Mouse (Mus musculus) cortical plate, adult 2 months (tissue): ENCODE measurements around the gene H2-Ab1. TPM values are rescaled to one million over a fixed set of nuclear protein-coding genes. Genes with fewer than 3 reads are reported as not detected.
A peak's percentile ranks its signal among the peaks of the same experiment; 100 is the strongest.
"Not testable (repeated sequence)": the region's sequence is repeated elsewhere in the genome, so short reads cannot be mapped to it uniquely, and the experiment has no call there.

ENCODE experiments used
- H3K27ac ChIP-seq: fragments of 200-500 bp; 2 replicates; pipeline ENCODE4 v1.5.1; 2012; ENCODE audit warnings: low read length, control low read depth, inconsistent platforms; ENCODE audit not compliant: insufficient read depth
- H3K4me1 ChIP-seq: fragments of 200-500 bp; 2 replicates; pipeline ENCODE4 v1.6.1; 2011; ENCODE audit warnings: low read length; ENCODE audit not compliant: control insufficient read depth, insufficient read depth
- H3K4me3 ChIP-seq: fragments of 200-500 bp; 2 replicates; pipeline ENCODE4 v1.5.1; 2011; ENCODE audit warnings: mild to moderate bottlenecking, low read length, control low read depth; ENCODE audit not compliant: insufficient read depth
- CTCF ChIP-seq: fragments of 200-500 bp; IDR thresholded peaks from 2 replicates; pipeline ENCODE4 v1.5.1; 2011; ENCODE audit warnings: mild to moderate bottlenecking, control low read depth, low read length; ENCODE audit not compliant: insufficient read depth; ENCODE audit errors: extremely low read depth
- POLR2A ChIP-seq: fragments of 200-500 bp; IDR thresholded peaks from 2 replicates; pipeline ENCODE4 v1.6.1; 2011; ENCODE audit warnings: mild to moderate bottlenecking, low read length, control low read depth; ENCODE audit not compliant: insufficient read depth; ENCODE audit errors: extremely low read depth
- polyA plus RNA-seq: library from polyadenylated mRNA; depleted of rRNA; stranded (reverse); fragments of >200 nt; gene quantifications from 2 replicates; pipeline ENCODE4 v1.2.3, GENCODE M21; 2012

H2-Ab1 gene
- polyA plus RNA-seq, 1 experiment = 3.6 TPM

GRCm38 (mm10) chr17:34217986-34218385 lies 39.5 kb upstream of the H2-Ab1 start:
- TF ChIP-seq CTCF (no peak), POLR2A (no peak)
- Histone ChIP-seq H3K4me1 (no peaks in the 10 kb centered on the region), H3K27ac (no peak overlapping the region), H3K4me3 (no peak overlapping the region)

- Histone ChIP-seq H3K27ac (no peak overlapping the region), H3K4me1 (no peaks in the 10 kb centered on the region), H3K4me3 (no peak overlapping the region)
- TF ChIP-seq POLR2A = no peak
- TF ChIP-seq CTCF = no peak
Observed at GRCm38 (mm10) chr17:34218675-34219074, 38.8 kb upstream of the H2-Ab1 start.

GRCm38 (mm10) chr17:34219096-34219495 lies 38.4 kb upstream of the H2-Ab1 start:
- H3K27ac ChIP-seq, H3K4me1 ChIP-seq, H3K4me3 ChIP-seq: not testable (repeated sequence)
- TF ChIP-seq CTCF = peak; percentile 37

- H3K4me1 ChIP-seq, H3K27ac ChIP-seq, H3K4me3 ChIP-seq: not testable (repeated sequence)
Observed at GRCm38 (mm10) chr17:34219801-34220200, 37.7 kb upstream of the H2-Ab1 start.

GRCm38 (mm10) chr17:34220401-34220800 lies 37.1 kb upstream of the H2-Ab1 start:
- not testable (repeated sequence) for H3K27ac ChIP-seq, H3K4me1 ChIP-seq, H3K4me3 ChIP-seq

DNA sequence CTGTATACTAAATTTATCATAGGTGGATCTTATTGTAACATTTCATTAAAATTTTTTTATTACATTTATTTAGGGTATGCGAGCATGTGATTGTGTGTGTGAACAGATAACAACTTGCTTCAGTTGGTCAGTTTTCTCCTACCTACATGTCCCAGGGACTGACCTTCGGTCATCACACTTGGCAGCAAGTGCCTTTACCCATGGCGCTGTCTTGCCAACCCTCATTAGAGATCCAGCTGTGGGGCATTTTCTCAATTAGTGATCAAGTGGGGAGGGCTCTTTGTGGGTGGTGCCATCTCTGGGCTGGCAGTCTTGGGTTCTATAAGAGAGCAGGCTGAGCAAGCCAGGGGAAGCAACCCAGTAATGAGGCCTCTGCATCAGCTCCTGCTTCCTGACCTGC lies 32.7 kb upstream of the H2-Ab1 start:
- TF ChIP-seq POLR2A = no peak
- no peak for TF ChIP-seq CTCF
- Histone ChIP-seq H3K27ac (no peak overlapping the region), H3K4me3 (no peak overlapping the region), H3K4me1 (no peaks in the 10 kb centered on the region)

- H3K27ac ChIP-seq = no peak overlapping the region
- H3K4me1 ChIP-seq = no peaks in the 10 kb centered on the region
- no peak overlapping the region for H3K4me3 ChIP-seq
- TF ChIP-seq POLR2A = no peak
- no peak for TF ChIP-seq CTCF
Observed at GRCm38 (mm10) chr17:34225426-34225825, 32.1 kb upstream of the H2-Ab1 start.

DNA sequence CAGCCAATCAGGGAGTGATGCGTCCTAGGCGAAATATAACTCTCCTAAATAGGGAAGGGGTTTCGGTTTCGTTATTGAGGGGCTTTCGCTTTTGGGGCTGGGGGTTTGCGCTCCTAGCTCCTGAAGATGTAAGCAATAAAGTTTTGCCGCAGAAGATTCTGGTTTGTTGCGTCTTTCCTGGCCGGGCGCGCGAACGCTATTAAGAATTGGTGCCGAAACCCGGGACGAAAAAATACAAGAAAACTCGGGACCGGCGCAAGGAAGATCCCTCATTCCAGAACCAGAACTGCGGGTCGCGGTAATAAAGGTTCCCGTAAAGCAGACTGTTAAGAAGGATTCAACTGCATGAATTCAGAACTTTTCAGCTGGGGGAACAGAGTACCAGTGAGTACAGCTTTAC lies 31.6 kb upstream of the H2-Ab1 start:
- not testable (repeated sequence) for H3K4me1 ChIP-seq, H3K27ac ChIP-seq, H3K4me3 ChIP-seq

DNA sequence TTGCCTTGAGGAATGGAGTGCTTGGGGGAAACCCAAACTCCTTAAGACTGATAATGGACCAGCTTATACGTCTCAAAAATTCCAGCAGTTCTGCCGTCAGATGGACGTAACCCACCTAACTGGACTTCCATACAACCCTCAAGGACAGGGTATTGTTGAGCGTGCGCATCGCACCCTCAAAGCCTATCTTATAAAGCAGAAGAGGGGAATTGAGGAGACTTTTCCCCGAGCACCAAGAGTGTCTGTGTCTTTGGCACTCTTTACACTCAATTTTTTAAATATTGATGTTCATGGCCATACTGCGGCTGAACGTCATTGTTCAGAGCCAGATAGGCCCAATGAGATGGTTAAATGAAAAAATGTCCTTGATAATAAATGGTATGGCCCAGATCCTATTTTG lies 26.5 kb upstream of the H2-Ab1 start:
- not testable (repeated sequence) for H3K4me1 ChIP-seq, H3K27ac ChIP-seq, H3K4me3 ChIP-seq

DNA sequence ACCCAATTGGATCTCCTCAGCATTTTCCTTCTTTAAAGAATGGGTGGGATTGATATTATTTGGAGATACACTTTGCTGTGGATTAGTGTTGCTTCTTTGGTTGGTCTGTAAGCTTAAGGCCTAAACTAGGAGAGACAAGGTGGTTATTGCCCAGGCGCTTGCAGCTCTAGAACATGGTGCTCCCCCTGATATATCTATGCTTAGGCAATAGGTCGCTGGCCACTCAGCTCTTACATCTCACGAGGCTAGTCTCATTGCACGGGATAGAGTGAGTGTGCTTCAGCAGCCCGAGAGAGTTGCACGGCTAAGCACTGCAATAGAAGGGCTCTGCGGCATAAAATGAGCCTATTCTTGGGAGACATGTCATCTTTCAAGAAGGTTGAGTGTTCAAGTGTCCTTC lies 25.5 kb upstream of the H2-Ab1 start:
- not testable (repeated sequence) for H3K27ac ChIP-seq, H3K4me1 ChIP-seq

DNA sequence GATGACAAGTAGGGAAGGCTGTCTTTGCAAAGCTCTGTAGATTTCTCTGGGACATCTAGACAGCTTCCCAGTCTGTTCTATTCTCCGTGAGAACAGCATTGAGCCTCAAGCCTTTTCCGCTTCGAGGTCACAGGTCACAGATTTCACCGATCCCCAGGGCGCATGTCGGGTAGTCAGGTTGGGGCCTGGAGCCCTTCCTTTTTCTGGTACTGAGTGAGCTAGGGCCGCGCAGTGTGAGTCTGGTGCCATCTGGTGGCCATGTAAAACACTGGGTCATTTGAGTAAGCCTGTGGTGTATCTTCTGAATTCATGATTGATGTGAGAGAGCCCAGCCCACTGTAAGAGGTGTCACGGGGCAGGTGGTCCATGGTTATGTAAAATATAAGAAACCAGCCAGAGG lies 22.6 kb upstream of the H2-Ab1 start:
- H3K27ac ChIP-seq = no peak overlapping the region
- no peaks in the 10 kb centered on the region for H3K4me1 ChIP-seq
- TF ChIP-seq POLR2A = no peak
- TF ChIP-seq CTCF = peak; percentile 86
- H3K4me3 ChIP-seq = no peak overlapping the region

More for the DNA sequence above, 25.5 kb upstream of the H2-Ab1 start:
- not testable (repeated sequence) for H3K4me3 ChIP-seq

- H3K4me3 ChIP-seq = no peak overlapping the region
- TF ChIP-seq POLR2A (no peak), CTCF (no peak)
- H3K4me1 ChIP-seq = no peaks in the 10 kb centered on the region
- H3K27ac ChIP-seq = no peak overlapping the region
Observed at GRCm38 (mm10) chr17:34236691-34237090, 20.8 kb upstream of the H2-Ab1 start.
